Mouse (Mus musculus): ENCODE measurements around the gene Arhgap44. TPM values are rescaled to one million over a fixed set of nuclear protein-coding genes. Genes with fewer than 3 reads are reported as not detected.
A peak's percentile ranks its signal among the peaks of the same experiment; 100 is the strongest.

Gene Arhgap44
- polyA plus RNA-seq, 1 experiment from 2014 or later = 4.2 TPM

GRCm38 (mm10) chr11:65006047-65006446 is 156.7 kb downstream of the Arhgap44 start:
- 94% methylated on average over 4 of the region's 4 CpGs for WGBS
- H3K36me3 ChIP-seq (ENCODE audit: control insufficient read depth, insufficient read depth, low read length) = 0 out of 2 replicates have a peak, but pooled peaks cover 7% of the 10 kb centered on the region
- H3K9ac ChIP-seq (ENCODE audit: low read depth, low read length) = no peak overlapping the region
- H3K4me3 ChIP-seq (ENCODE audit: low read length) = no peak overlapping the region
- no peaks in the 10 kb centered on the region for H3K4me1 ChIP-seq (ENCODE audit: control insufficient read depth, insufficient read depth, low read length)
- no peak overlapping the region for H3K4me2 ChIP-seq (ENCODE audit: low read depth, low read length)
- H3K9me3 ChIP-seq (ENCODE audit: control insufficient read depth, low read length) = no peaks in the 10 kb centered on the region
- no peaks in the 10 kb centered on the region for H3K27me3 ChIP-seq (replicated peaks; ENCODE audit: control insufficient read depth, insufficient read depth, low read length)
- no peak overlapping the region for H3K27ac ChIP-seq (ENCODE audit: low read length)
- ATAC-seq = no peak

DNA sequence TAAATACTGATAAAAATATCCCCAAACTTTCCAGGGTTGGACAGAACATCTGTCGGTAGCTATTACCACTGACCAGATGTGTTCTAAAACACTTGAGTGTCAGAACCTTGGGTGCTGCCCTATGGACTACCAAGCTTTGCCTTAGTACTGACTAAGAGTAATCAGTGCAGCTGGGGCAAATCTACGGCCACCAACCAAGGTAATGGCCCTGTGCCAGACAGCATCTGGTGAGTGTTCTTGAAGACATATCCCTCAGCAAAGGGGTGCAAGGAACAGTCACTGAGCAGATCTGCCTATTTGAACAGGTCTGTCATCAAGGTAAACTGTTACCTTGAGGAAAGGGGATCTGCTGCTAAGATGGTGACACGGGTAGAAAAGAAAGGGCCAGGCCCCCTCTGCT is 157.9 kb downstream of the Arhgap44 start:
- WGBS = 65% methylated on average over 3 of the region's 3 CpGs
- no peak overlapping the region for H3K4me3 ChIP-seq (ENCODE audit: low read length)
- no peaks in the 10 kb centered on the region for H3K27me3 ChIP-seq (replicated peaks; ENCODE audit: control insufficient read depth, insufficient read depth, low read length)
- no peak for ATAC-seq
- no peaks in the 10 kb centered on the region for H3K9me3 ChIP-seq (ENCODE audit: control insufficient read depth, low read length)
- H3K36me3 ChIP-seq (ENCODE audit: control insufficient read depth, insufficient read depth, low read length) = 0 out of 2 replicates have a peak, but pooled peaks cover 9% of the 10 kb centered on the region
- no peaks in the 10 kb centered on the region for H3K4me1 ChIP-seq (ENCODE audit: control insufficient read depth, insufficient read depth, low read length)
- H3K9ac ChIP-seq (ENCODE audit: low read depth, low read length) = no peak overlapping the region
- no peak overlapping the region for H3K4me2 ChIP-seq (ENCODE audit: low read depth, low read length)
- H3K27ac ChIP-seq (ENCODE audit: low read length) = no peak overlapping the region

DNA sequence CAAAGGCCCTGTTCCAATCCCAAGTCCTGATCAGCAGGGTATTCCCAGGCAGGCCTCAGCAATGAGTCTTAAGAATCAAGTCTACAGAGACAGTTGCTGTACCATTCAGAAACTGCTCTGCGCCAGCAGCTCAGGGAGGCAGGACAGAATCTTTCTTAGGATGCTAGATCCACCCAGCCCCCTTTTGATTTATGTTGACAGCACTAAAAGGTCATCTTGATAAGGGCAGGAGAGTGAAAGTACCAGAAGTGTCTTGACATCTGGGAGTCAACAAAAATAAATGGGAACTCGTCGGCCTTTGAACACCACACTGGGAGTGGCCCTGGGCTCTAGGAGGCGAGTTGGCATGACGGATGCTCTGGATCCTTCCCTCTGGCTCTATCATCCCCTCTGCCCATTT is 159.2 kb downstream of the Arhgap44 start:
- Histone ChIP-seq H3K27me3 (replicated peaks; ENCODE audit: control insufficient read depth, insufficient read depth, low read length) (no peaks in the 10 kb centered on the region), H3K36me3 (ENCODE audit: control insufficient read depth, insufficient read depth, low read length) (0 out of 2 replicates have a peak, but pooled peaks cover 9% of the 10 kb centered on the region), H3K27ac (ENCODE audit: low read length) (no peak overlapping the region), H3K4me1 (ENCODE audit: control insufficient read depth, insufficient read depth, low read length) (no peaks in the 10 kb centered on the region), H3K9me3 (ENCODE audit: control insufficient read depth, low read length) (no peaks in the 10 kb centered on the region), H3K4me2 (ENCODE audit: low read depth, low read length) (no peak overlapping the region), H3K4me3 (ENCODE audit: low read length) (no peak overlapping the region), H3K9ac (ENCODE audit: low read depth, low read length) (no peak overlapping the region)
- WGBS = 49% methylated on average over 5 of the region's 5 CpGs
- no peak for ATAC-seq

DNA sequence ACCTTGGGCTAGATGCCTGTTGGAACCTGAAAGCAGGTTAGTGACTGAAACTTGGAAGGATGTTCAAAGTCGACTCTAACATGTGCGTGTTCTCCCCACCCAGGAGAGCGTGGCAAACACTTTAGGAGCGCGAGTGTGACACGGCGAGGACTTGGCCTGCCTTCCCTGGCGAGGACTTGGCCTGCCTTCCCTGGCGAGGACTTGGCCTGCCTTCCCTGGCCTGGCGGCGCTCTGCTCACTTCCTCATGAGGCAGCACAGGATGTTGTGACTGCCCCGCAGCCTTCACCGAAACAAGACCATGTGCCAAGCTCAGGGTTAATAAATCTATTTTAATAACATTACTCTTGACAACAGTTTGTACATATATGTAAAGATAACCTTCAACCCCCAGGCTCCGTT is 161.0 kb downstream of the Arhgap44 start:
- Histone ChIP-seq H3K9me3 (ENCODE audit: control insufficient read depth, low read length) (no peaks in the 10 kb centered on the region), H3K4me3 (ENCODE audit: low read length) (no peak overlapping the region), H3K27me3 (replicated peaks; ENCODE audit: control insufficient read depth, insufficient read depth, low read length) (no peaks in the 10 kb centered on the region), H3K9ac (ENCODE audit: low read depth, low read length) (no peak overlapping the region), H3K4me2 (ENCODE audit: low read depth, low read length) (no peak overlapping the region), H3K27ac (ENCODE audit: low read length) (no peak overlapping the region), H3K36me3 (ENCODE audit: control insufficient read depth, insufficient read depth, low read length) (0 out of 2 replicates have a peak, but pooled peaks cover 15% of the 10 kb centered on the region), H3K4me1 (ENCODE audit: control insufficient read depth, insufficient read depth, low read length) (no peaks in the 10 kb centered on the region)
- 82% methylated on average over 14 of the region's 14 CpGs for WGBS
- ATAC-seq = no peak

GRCm38 (mm10) chr11:64999685-65000084 is 163.1 kb downstream of the Arhgap44 start:
- no peak overlapping the region for H3K4me2 ChIP-seq (ENCODE audit: low read depth, low read length)
- no peaks in the 10 kb centered on the region for H3K9me3 ChIP-seq (ENCODE audit: control insufficient read depth, low read length)
- 91% methylated on average over 5 of the region's 5 CpGs for WGBS
- H3K4me1 ChIP-seq (ENCODE audit: control insufficient read depth, insufficient read depth, low read length) = no peaks in the 10 kb centered on the region
- no peak overlapping the region for H3K4me3 ChIP-seq (ENCODE audit: low read length)
- ATAC-seq = no peak
- no peak overlapping the region for H3K9ac ChIP-seq (ENCODE audit: low read depth, low read length)
- H3K36me3 ChIP-seq (ENCODE audit: control insufficient read depth, insufficient read depth, low read length) = 0 out of 2 replicates have a peak, but pooled peaks cover 15% of the 10 kb centered on the region
- no peak overlapping the region for H3K27ac ChIP-seq (ENCODE audit: low read length)
- H3K27me3 ChIP-seq (replicated peaks; ENCODE audit: control insufficient read depth, insufficient read depth, low read length) = no peaks in the 10 kb centered on the region

DNA sequence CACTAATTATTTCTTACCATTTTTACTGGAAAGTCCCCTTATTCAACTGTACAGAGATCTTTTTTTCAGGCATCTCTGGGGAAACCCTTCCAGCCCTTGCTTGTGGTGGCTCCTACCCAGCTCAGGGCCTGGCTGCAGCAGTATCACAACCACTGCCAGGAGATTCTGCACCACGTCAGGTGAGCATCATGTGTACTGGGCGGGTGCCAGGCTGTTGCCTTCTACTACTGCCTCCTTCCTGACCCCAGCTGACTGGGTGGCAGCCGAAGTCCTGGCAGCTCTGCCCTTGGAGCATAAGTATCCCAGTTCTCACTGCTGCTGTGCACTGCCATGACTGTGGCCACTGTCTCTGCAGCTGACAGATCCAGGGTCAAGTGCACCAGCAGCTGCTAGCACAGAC is 164.3 kb downstream of the Arhgap44 start:
- Histone ChIP-seq H3K4me1 (ENCODE audit: control insufficient read depth, insufficient read depth, low read length) (no peaks in the 10 kb centered on the region), H3K4me2 (ENCODE audit: low read depth, low read length) (no peak overlapping the region), H3K9me3 (ENCODE audit: control insufficient read depth, low read length) (no peaks in the 10 kb centered on the region), H3K4me3 (ENCODE audit: low read length) (no peak overlapping the region), H3K36me3 (ENCODE audit: control insufficient read depth, insufficient read depth, low read length) (0 out of 2 replicates have a peak, but pooled peaks cover 15% of the 10 kb centered on the region), H3K9ac (ENCODE audit: low read depth, low read length) (no peak overlapping the region), H3K27ac (ENCODE audit: low read length) (no peak overlapping the region), H3K27me3 (replicated peaks; ENCODE audit: control insufficient read depth, insufficient read depth, low read length) (no peaks in the 10 kb centered on the region)
- no peak for ATAC-seq
- 84% methylated on average over 3 of the region's 3 CpGs for WGBS

GRCm38 (mm10) chr11:64988556-64988955 is 174.2 kb downstream of the Arhgap44 start:
- no peak overlapping the region for H3K4me2 ChIP-seq (ENCODE audit: low read depth, low read length)
- H3K36me3 ChIP-seq (ENCODE audit: control insufficient read depth, insufficient read depth, low read length) = peaks cover 14% of the 10 kb centered on the region
- no peak overlapping the region for H3K4me3 ChIP-seq (ENCODE audit: low read length)
- H3K27ac ChIP-seq (ENCODE audit: low read length) = no peak overlapping the region
- no peaks in the 10 kb centered on the region for H3K4me1 ChIP-seq (ENCODE audit: control insufficient read depth, insufficient read depth, low read length)
- no peak overlapping the region for H3K9ac ChIP-seq (ENCODE audit: low read depth, low read length)
- H3K27me3 ChIP-seq (replicated peaks; ENCODE audit: control insufficient read depth, insufficient read depth, low read length) = no peaks in the 10 kb centered on the region
- ATAC-seq = no peak
- 86% methylated on average over 2 of the region's 2 CpGs for WGBS
- H3K9me3 ChIP-seq (ENCODE audit: control insufficient read depth, low read length) = no peaks in the 10 kb centered on the region

GRCm38 (mm10) chr11:64979489-64979845 is 183.3 kb downstream of the Arhgap44 start:
- 11% methylated on average over 9 of the region's 9 CpGs for WGBS

DNA sequence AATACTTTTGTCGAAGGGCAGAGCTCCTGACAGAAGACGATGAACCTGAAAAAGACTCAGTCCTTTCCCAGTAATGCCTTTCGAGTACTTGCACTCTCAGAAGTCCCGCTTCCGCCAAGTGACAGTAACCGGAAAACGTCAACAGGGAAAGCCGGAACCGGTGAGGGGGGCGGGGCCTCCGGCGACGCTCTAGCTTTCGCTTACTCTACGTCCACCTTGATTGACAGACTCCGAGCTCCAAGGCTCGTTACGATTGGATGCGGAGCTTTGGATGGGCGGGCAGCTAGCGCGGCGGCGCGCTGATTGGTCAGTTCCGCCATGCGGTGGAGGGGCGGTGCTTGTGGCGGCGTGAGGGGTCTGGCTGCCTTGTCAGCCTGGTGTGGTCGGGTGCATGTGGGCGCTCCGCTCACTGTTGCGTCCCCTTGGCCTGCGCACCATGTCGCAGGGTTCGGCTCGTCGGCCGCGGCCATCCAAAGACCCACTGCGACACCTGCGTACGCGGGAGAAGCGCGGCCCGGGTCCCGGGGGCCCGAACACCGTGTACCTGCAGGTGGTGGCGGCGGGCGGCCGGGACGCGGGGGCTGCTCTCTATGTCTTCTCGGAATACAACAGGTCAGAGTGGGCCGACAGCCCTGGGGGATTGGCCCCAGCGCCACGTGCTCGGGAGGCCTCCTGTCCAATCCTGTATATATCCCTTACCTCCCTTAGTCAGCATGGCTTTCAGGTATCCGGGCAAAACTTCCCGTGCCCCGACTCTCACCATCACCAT is 183.9 kb downstream of the Arhgap44 start, which contains the start of gene Elac2:
Elac2 (plus strand) TSS at position 319 of the 769 bp plus-strand sequence.
- H3K4me2 ChIP-seq (ENCODE audit: low read depth, low read length) = peak within 1 kb of the TSS; percentile 86
- no peaks in the 10 kb centered on the region for H3K27me3 ChIP-seq (replicated peaks; ENCODE audit: control insufficient read depth, insufficient read depth, low read length)
- peaks cover 4% of the 10 kb centered on the region for H3K4me1 ChIP-seq (ENCODE audit: control insufficient read depth, insufficient read depth, low read length)
- under 1% methylated on average over 65 of the region's 65 CpGs for WGBS
- H3K4me3 ChIP-seq (ENCODE audit: low read length) = peak within 1 kb of the TSS; percentile 95
- no peaks in the 10 kb centered on the region for H3K9me3 ChIP-seq (ENCODE audit: control insufficient read depth, low read length)
- H3K9ac ChIP-seq (ENCODE audit: low read depth, low read length) = peak within 1 kb of the TSS; percentile 87
- ATAC-seq = peak; percentile 100
- no peak within 1 kb of the TSS for H3K27ac ChIP-seq (ENCODE audit: low read length)
- H3K36me3 ChIP-seq (ENCODE audit: control insufficient read depth, insufficient read depth, low read length) = 0 out of 2 replicates have a peak, but pooled peaks cover 3% of the 10 kb centered on the region

More at GRCm38 (mm10) chr11:64979489-64979845, 183.3 kb downstream of the Arhgap44 start:
- Histone ChIP-seq H3K4me1 (ENCODE audit: control insufficient read depth, insufficient read depth, low read length) (peaks cover 4% of the 10 kb centered on the region), H3K9ac (ENCODE audit: low read depth, low read length) (peak overlapping the region; percentile 87), H3K9me3 (ENCODE audit: control insufficient read depth, low read length) (no peaks in the 10 kb centered on the region), H3K36me3 (ENCODE audit: control insufficient read depth, insufficient read depth, low read length) (0 out of 2 replicates have a peak, but pooled peaks cover 3% of the 10 kb centered on the region), H3K4me2 (ENCODE audit: low read depth, low read length) (peak overlapping the region; percentile 86), H3K27me3 (replicated peaks; ENCODE audit: control insufficient read depth, insufficient read depth, low read length) (no peaks in the 10 kb centered on the region), H3K27ac (ENCODE audit: low read length) (no peak overlapping the region), H3K4me3 (ENCODE audit: low read length) (peak overlapping the region; percentile 95)
- no peak for ATAC-seq

Measured in intestine, embryonic 16.5 days (tissue).